Mouse (Mus musculus): ENCODE measurements around the gene Lamb2. TPM values are rescaled to one million over a fixed set of nuclear protein-coding genes. Genes with fewer than 3 reads are reported as not detected.

The Lamb2 gene
- polyA plus RNA-seq, 1 experiment from 2014 or later: 48.6 TPM

DNA sequence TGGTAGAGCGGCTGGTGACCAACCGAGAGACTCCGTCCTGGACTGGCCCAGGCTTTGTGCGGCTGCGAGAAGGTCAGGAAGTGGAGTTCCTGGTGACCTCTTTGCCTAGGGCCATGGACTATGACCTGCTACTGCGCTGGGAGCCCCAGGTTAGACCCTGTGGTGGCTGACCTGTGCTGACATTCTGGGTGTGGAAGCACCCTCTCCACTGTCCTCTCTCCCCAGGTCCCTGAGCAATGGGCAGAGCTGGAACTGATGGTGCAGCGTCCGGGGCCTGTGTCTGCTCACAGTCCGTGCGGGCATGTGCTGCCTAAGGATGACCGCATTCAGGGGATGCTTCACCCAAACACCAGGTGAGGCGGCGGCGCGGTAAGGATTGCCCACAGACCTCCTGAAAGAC is 4.5 kb downstream of the Lamb2 start:
- no peak overlapping the region for H3K9ac ChIP-seq
- no peak overlapping the region for H3K4me3 ChIP-seq (ENCODE audit: low read depth, low read length)
- H3K4me1 ChIP-seq (ENCODE audit: insufficient read depth): peaks cover 11% of the 10 kb centered on the region
- H3K36me3 ChIP-seq (ENCODE audit: insufficient read depth): peaks cover 78% of the 10 kb centered on the region
- no peak for TF ChIP-seq CTCF (IDR thresholded peaks at IDR 0.05; ENCODE audit: low read depth)
- ATAC-seq (ENCODE audit: insufficient read depth) (no peak), DNase-seq (no peak)
- 93% methylated on average over 15 of the region's 15 CpGs for WGBS
- H3K4me2 ChIP-seq: no peak overlapping the region
- H3K9me3 ChIP-seq (ENCODE audit: low read depth, low read length): no peaks in the 10 kb centered on the region
- H3K27ac ChIP-seq (ENCODE audit: low read depth): no peak overlapping the region
- no peaks in the 10 kb centered on the region for H3K27me3 ChIP-seq (ENCODE audit: insufficient read depth, low read length)

DNA sequence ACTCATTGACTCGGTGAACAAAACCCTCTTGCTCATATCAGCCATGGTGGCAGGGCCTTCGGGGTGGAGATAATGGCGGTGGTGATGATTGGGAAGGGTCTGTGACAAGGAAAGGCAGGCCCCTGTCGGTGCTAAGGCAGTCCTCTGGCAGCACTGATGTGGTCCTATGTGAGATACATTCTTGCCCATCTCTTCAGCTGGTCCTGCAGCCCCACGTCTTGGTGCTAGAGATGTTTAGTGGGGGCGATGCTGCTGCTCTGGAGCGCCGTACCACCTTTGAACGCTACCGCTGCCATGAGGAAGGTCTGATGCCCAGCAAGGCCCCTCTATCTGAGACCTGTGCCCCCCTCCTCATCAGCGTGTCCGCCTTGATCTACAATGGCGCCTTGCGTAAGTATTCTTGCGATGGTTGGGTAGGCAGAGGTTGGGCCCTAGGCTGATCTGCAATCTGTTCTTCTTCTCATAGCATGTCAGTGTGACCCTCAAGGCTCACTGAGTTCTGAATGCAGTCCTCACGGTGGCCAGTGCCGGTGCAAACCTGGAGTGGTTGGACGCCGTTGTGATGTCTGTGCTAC is 5.9 kb downstream of the Lamb2 start:
- peaks cover 6% of the 10 kb centered on the region; the same call in 1 of the 2 replicates for H3K4me1 ChIP-seq (ENCODE audit: insufficient read depth)
- H3K4me2 ChIP-seq: no peak overlapping the region
- WGBS: 92% methylated on average over 19 of the region's 19 CpGs
- no peak for TF ChIP-seq CTCF (IDR thresholded peaks at IDR 0.05; ENCODE audit: low read depth)
- ATAC-seq (ENCODE audit: insufficient read depth): no peak
- H3K27me3 ChIP-seq (ENCODE audit: insufficient read depth, low read length): no peaks in the 10 kb centered on the region
- H3K4me3 ChIP-seq (ENCODE audit: low read depth, low read length): no peak overlapping the region
- H3K9ac ChIP-seq: no peak overlapping the region
- no peaks in the 10 kb centered on the region for H3K9me3 ChIP-seq (ENCODE audit: low read depth, low read length)
- DNase-seq: no peak
- H3K36me3 ChIP-seq (ENCODE audit: insufficient read depth): peaks cover 90% of the 10 kb centered on the region
- no peak overlapping the region for H3K27ac ChIP-seq (ENCODE audit: low read depth)

DNA sequence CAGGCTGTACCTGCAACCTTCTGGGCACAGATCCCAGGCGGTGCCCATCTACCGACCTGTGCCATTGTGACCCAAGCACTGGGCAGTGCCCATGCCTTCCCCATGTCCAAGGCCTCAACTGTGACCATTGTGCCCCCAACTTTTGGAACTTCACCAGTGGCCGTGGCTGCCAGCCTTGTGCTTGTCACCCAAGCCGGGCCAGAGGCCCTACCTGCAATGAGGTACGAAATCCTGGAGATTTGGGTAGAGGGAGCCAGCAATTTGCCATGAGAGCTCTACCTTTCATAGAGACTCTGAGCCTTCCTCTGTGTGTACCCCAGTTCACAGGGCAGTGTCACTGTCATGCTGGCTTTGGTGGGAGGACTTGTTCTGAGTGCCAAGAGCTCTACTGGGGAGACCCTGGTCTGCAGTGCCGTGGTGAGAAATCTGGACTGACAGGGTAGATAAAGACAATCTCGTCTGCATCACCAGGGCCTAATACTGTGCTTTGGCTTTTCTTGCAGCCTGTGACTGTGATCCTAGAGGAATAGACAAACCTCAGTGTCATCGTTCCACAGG is 7.5 kb downstream of the Lamb2 start:
- WGBS: 91% methylated on average over 8 of the region's 8 CpGs
- H3K4me2 ChIP-seq: no peak overlapping the region
- no peaks in the 10 kb centered on the region for H3K27me3 ChIP-seq (ENCODE audit: insufficient read depth, low read length)
- no peak overlapping the region for H3K27ac ChIP-seq (ENCODE audit: low read depth)
- no peak for ATAC-seq (ENCODE audit: insufficient read depth)
- H3K9ac ChIP-seq: no peak overlapping the region
- no peaks in the 10 kb centered on the region for H3K9me3 ChIP-seq (ENCODE audit: low read depth, low read length)
- DNase-seq: no peak
- H3K36me3 ChIP-seq (ENCODE audit: insufficient read depth): peaks cover 80% of the 10 kb centered on the region
- TF ChIP-seq CTCF (IDR thresholded peaks at IDR 0.05; ENCODE audit: low read depth): no peak
- peaks cover 5% of the 10 kb centered on the region; the same call in 1 of the 2 replicates for H3K4me1 ChIP-seq (ENCODE audit: insufficient read depth)
- no peak overlapping the region for H3K4me3 ChIP-seq (ENCODE audit: low read depth, low read length)

DNA sequence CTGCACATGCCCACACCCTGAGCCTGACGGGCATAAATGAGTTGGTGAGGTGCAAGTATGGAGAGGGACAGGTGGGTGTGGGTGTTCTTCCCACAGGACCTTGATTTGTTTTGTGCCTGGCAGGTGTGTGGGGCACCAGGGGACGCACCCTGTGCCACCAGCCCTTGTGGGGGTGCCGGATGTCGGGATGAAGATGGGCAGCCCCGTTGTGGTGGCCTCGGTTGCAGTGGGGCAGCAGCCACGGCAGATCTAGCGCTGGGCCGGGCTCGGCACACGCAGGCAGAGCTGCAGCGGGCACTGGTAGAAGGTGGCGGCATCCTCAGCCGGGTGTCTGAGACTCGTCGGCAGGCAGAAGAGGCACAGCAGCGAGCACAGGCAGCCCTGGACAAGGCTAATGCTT is 8.9 kb downstream of the Lamb2 start:
- WGBS: 89% methylated on average over 17 of the region's 17 CpGs
- peaks cover 80% of the 10 kb centered on the region for H3K36me3 ChIP-seq (ENCODE audit: insufficient read depth)

DNA sequence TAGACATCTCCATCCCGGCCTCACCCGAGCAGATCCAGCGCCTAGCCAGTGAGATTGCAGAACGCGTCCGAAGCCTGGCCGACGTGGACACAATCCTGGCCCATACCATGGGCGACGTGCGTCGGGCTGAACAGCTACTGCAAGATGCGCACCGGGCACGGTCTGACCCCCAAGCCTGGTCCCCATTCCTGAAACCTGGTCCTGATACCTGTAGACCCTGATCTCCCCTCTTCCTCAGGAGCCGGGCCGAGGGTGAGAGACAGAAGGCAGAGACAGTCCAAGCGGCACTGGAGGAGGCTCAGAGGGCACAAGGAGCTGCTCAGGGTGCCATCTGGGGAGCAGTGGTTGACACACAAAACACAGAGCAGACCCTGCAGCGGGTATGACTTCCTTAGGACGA is 9.7 kb downstream of the Lamb2 start:
- Histone ChIP-seq H3K27ac (ENCODE audit: low read depth) (no peak overlapping the region), H3K4me3 (ENCODE audit: low read depth, low read length) (no peak overlapping the region), H3K9me3 (ENCODE audit: low read depth, low read length) (no peaks in the 10 kb centered on the region), H3K4me2 (no peak overlapping the region), H3K27me3 (ENCODE audit: insufficient read depth, low read length) (no peaks in the 10 kb centered on the region), H3K9ac (no peak overlapping the region; the same call in 1 of the 2 replicates), H3K4me1 (ENCODE audit: insufficient read depth) (peaks cover 5% of the 10 kb centered on the region; the same call in 1 of the 2 replicates), H3K36me3 (ENCODE audit: insufficient read depth) (peaks cover 80% of the 10 kb centered on the region)
- WGBS: 95% methylated on average over 20 of the region's 20 CpGs
- no peak for DNase-seq
- no peak for ATAC-seq (ENCODE audit: insufficient read depth)
- no peak for TF ChIP-seq CTCF (IDR thresholded peaks at IDR 0.05; ENCODE audit: low read depth)

More for the DNA sequence above, 8.9 kb downstream of the Lamb2 start:
- Histone ChIP-seq H3K27me3 (ENCODE audit: insufficient read depth, low read length) (no peaks in the 10 kb centered on the region), H3K9ac (no peak overlapping the region), H3K4me1 (ENCODE audit: insufficient read depth) (peaks cover 5% of the 10 kb centered on the region; the same call in 1 of the 2 replicates), H3K4me3 (ENCODE audit: low read depth, low read length) (no peak overlapping the region), H3K4me2 (no peak overlapping the region), H3K9me3 (ENCODE audit: low read depth, low read length) (no peaks in the 10 kb centered on the region), H3K27ac (ENCODE audit: low read depth) (no peak overlapping the region)
- no peak for TF ChIP-seq CTCF (IDR thresholded peaks at IDR 0.05; ENCODE audit: low read depth)
- no peak for DNase-seq
- ATAC-seq (ENCODE audit: insufficient read depth): no peak

DNA sequence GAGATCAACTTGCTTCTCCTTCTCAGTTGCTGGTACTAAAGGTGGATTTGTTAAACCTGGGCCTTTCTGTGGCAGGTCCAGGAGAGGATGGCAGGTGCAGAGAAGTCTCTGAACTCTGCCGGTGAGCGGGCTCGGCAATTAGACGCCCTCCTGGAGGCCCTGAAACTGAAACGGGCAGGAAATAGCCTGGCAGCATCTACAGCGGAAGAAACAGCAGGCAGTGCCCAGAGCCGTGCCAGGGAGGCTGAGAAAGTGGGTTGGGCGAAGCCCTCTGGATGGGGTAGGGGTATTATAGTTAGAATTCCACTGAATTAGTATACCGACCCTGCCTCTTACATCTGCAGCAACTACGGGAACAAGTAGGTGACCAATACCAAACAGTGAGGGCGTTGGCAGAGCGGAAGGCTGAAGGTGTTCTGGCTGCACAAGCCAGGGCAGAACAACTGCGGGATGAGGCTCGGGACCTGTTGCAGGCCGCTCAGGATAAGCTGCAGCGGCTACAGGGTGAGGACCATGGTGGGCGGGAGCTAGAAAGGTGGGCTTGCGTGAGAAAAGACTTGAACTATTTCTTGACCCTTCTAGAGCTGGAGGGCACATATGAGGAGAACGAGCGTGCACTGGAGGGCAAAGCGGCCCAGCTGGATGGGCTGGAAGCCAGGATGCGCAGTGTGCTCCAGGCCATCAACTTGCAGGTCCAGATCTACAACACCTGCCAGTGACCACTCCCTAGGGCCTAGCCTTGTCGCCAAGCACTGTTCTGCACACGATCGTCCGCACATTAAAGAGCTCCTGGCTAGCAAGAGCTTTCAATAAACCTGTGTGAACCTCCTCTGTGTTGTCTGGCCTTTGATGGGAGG is 10.4 kb downstream of the Lamb2 start:
- Histone ChIP-seq H3K27me3 (ENCODE audit: insufficient read depth, low read length) (no peaks in the 10 kb centered on the region), H3K27ac (ENCODE audit: low read depth) (peak overlapping the region; percentile 94), H3K4me2 (peak overlapping the region; percentile 90), H3K4me3 (ENCODE audit: low read depth, low read length) (peak overlapping the region; percentile 79), H3K36me3 (ENCODE audit: insufficient read depth) (peaks cover 84% of the 10 kb centered on the region), H3K9me3 (ENCODE audit: low read depth, low read length) (no peaks in the 10 kb centered on the region), H3K9ac (peak overlapping the region; percentile 88; the same call in 1 of the 2 replicates), H3K4me1 (ENCODE audit: insufficient read depth) (peaks cover 5% of the 10 kb centered on the region; the same call in 1 of the 2 replicates)
- TF ChIP-seq CTCF (IDR thresholded peaks at IDR 0.05; ENCODE audit: low read depth): no peak
- 60% methylated on average over 26 of the region's 26 CpGs for WGBS
- DNase-seq (no peak), ATAC-seq (ENCODE audit: insufficient read depth) (peak; percentile 32)
